In genomic region chr14:118234541-118235210, GRCm38 (mm10) we compare ENCODE assay signal across 8 mouse cellular contexts. TPM values are rescaled to one million over a fixed set of nuclear protein-coding genes. Genes with fewer than 3 reads are reported as not detected.
DNase-seq lines count a peak whose midpoint lies in the region; ATAC-seq and TF ChIP-seq lines count a peak whose summit lies in the region.
"Had no signal": no experiment of that assay in that cellular context is flagged by ENCODE, and none has a peak within 500 bp of the region (broad histone marks: within the 10 kb centered on the region; RNA-seq: fewer than 3 reads in every experiment).

No protein-coding gene starts in this region.

- DNase-seq in ovary, postnatal 36 days (ENCODE audit: low spot score) = peak; percentile 12
- DNase-seq in ovary, adult 18-20 months (ENCODE audit: low spot score) = no peak
- DNase-seq in embryonic facial prominence, embryonic 14.5 days (ENCODE audit: low spot score) = no peak
- no peak for DNase-seq in midbrain, postnatal 0 days (ENCODE audit: low spot score)
- no peak for DNase-seq in adrenal gland, postnatal 10 days
- no peak for DNase-seq in adrenal gland, postnatal 4 days (ENCODE audit: low spot score in 2 of 2)

- no peaks in the 10 kb centered on the region for H3K9me3 ChIP-seq in embryonic facial prominence, embryonic 14.5 days (ENCODE audit: control insufficient read depth, low read length)
- H3K9me3 ChIP-seq in midbrain, postnatal 0 days (ENCODE audit: low read length) = no peaks in the 10 kb centered on the region

- whole genome bisulfite sequencing in embryonic facial prominence, embryonic 14.5 days = under 1% methylated on average over 39 of the region's 84 CpGs
- under 1% methylated on average over 59 of the region's 84 CpGs for WGBS in midbrain, postnatal 0 days

- no peak for ATAC-seq in embryonic facial prominence, embryonic 14.5 days (ENCODE audit: low read depth)
- peak; percentile 8 for ATAC-seq in inflammation-experienced regulatory T-cells, adult 6 months
- ATAC-seq in midbrain, postnatal 0 days (ENCODE audit: low FRiP score) = no peak

- no peaks in the 10 kb centered on the region; the same call in 1 of the 2 replicates for H3K4me1 ChIP-seq in embryonic facial prominence, embryonic 14.5 days (ENCODE audit: control insufficient read depth, insufficient read depth, low read length)
- peaks cover 4% of the 10 kb centered on the region; the same call in 1 of the 2 replicates for H3K4me1 ChIP-seq in midbrain, postnatal 0 days (ENCODE audit: insufficient read depth, low read length)

- H3K4me3 ChIP-seq in embryonic facial prominence, embryonic 14.5 days (ENCODE audit: low read depth, low read length) = peak overlapping the region; percentile 58
- peak overlapping the region; percentile 57 for H3K4me3 ChIP-seq in midbrain, postnatal 0 days (ENCODE audit: low read depth, low read length)
- H3K4me3 ChIP-seq: myocyte had no signal

- peak overlapping the region; percentile 92 for H3K4me2 ChIP-seq in embryonic facial prominence, embryonic 14.5 days (ENCODE audit: low read depth, low read length)
- peak overlapping the region; percentile 79 for H3K4me2 ChIP-seq in midbrain, postnatal 0 days (ENCODE audit: low read depth, low read length, poor library complexity, severe bottlenecking)

- TF ChIP-seq CTCF in midbrain, postnatal 0 days (IDR thresholded peaks at IDR 0.05) = no peak

- peaks cover 91% of the 10 kb centered on the region for H3K27me3 ChIP-seq in embryonic facial prominence, embryonic 14.5 days (replicated peaks; ENCODE audit: control insufficient read depth, insufficient read depth, low read length)
- H3K27me3 ChIP-seq in midbrain, postnatal 0 days (ENCODE audit: insufficient read depth, low read length) = peaks cover 46% of the 10 kb centered on the region

- no peaks in the 10 kb centered on the region for H3K36me3 ChIP-seq in embryonic facial prominence, embryonic 14.5 days (ENCODE audit: control insufficient read depth, insufficient read depth, low read length)
- no peaks in the 10 kb centered on the region for H3K36me3 ChIP-seq in midbrain, postnatal 0 days (ENCODE audit: insufficient read depth, low read length)

- peak overlapping the region; percentile 60 for H3K9ac ChIP-seq in embryonic facial prominence, embryonic 14.5 days (ENCODE audit: low read depth, low read length)
- H3K9ac ChIP-seq in midbrain, postnatal 0 days (replicated peaks; ENCODE audit: low read length, poor library complexity, severe bottlenecking) = peak overlapping the region; percentile 57

- H3K27ac ChIP-seq in embryonic facial prominence, embryonic 14.5 days (replicated peaks; ENCODE audit: low read depth, low read length) = 0 out of 2 replicates have a peak overlapping the region, but pooled peaks have one; percentile 33
- H3K27ac ChIP-seq in midbrain, postnatal 0 days (ENCODE audit: low read depth, low read length) = peak overlapping the region; percentile 77

RNA-seq across cellular contexts. Expression of gene Sox21, which starts 2.2 kb away (rescaled TPM):
- 2.2 and 2.7 TPM in 2 replicates for polyA plus RNA-seq in embryonic facial prominence, embryonic 14.5 days (2014; fragmentation: Nextera tagmentation; extraction: Ambion mirVana)
- polyA plus RNA-seq in inflammation-experienced regulatory T-cells, adult 6 months (2017; shearing (Covaris generic)) = not detected
- total RNA-seq in midbrain, postnatal 0 days (2014; rRNA removed) = 27.8 and 37.9 TPM in 2 replicates
- polyA plus RNA-seq in midbrain, postnatal 0 days (2015; fragmentation: Nextera tagmentation; extraction: Ambion mirVana) = 6.4 and 7.4 TPM in 2 replicates
- not detected for total RNA-seq in adrenal gland, postnatal 10 days (2021)
- under 1 TPM; 0.11 to 0.17 TPM for total RNA-seq in adrenal gland, postnatal 4 days (2021)
- polyA plus RNA-seq: myocyte had no signal

RNA-seq across cellular contexts. Expression of gene Gm9376, which starts 32.1 kb away (rescaled TPM):
- not detected in 2 replicates for polyA plus RNA-seq in embryonic facial prominence, embryonic 14.5 days (2014; fragmentation: Nextera tagmentation; extraction: Ambion mirVana)
- not detected for polyA plus RNA-seq in inflammation-experienced regulatory T-cells, adult 6 months (2017; shearing (Covaris generic))
- total RNA-seq in midbrain, postnatal 0 days (2014; rRNA removed) = not detected in 2 replicates
- polyA plus RNA-seq in midbrain, postnatal 0 days (2015; fragmentation: Nextera tagmentation; extraction: Ambion mirVana) = not detected in 2 replicates
- total RNA-seq in adrenal gland, postnatal 10 days (2021) = not detected
- not detected for total RNA-seq in adrenal gland, postnatal 4 days (2021)
- polyA plus RNA-seq: myocyte had no signal

Comparison
In these comparisons a context has a peak if more than half of its experiments do, and no peak if none do; other contexts are left out.
1. RNA of gene Sox21, which starts 2.2 kb away (total RNA-seq): 27.8 to 37.9 TPM in midbrain, postnatal 0 days; 0.11 to 0.17 TPM in adrenal gland, postnatal 4 days and not detected in adrenal gland, postnatal 10 days; every median in the first group is over 10 times any median in the second.